ENCODE assay signal across 8 mouse cellular contexts in the genomic region with DNA sequence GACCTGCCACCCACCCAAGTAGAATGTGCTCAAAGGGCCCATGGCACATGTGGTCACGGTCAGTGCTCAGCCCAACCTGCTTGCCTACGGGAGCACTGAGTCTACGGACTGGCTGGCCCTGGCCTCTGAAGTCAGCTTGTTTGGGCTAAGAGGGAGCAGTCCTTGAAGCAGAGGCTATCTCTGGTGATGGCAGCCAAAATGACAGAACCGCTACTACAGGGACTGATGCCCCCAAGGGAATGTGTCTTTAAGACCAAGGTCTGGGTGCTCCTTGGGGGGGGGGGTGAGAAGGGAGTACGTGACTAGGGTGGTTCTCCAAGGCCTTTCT. TPM values are rescaled to one million over a fixed set of nuclear protein-coding genes. Genes with fewer than 3 reads are reported as not detected.
A peak's percentile ranks its signal among the peaks of the same experiment; 100 is the strongest.
DNase-seq lines count a peak whose midpoint lies in the region; ATAC-seq and TF ChIP-seq lines count a peak whose summit lies in the region.

No protein-coding gene starts in this region.

- no peaks in the 10 kb centered on the region for H3K9me3 ChIP-seq in hindbrain, embryonic 15.5 days
- H3K9me3 ChIP-seq in hindbrain, embryonic 12.5 days (replicated peaks), result no peaks in the 10 kb centered on the region
- no peaks in the 10 kb centered on the region for H3K9me3 ChIP-seq in intestine, embryonic 14.5 days (ENCODE audit: control insufficient read depth, low read length)

- H3K36me3 ChIP-seq in hindbrain, embryonic 15.5 days, result no peaks in the 10 kb centered on the region
- no peaks in the 10 kb centered on the region for H3K36me3 ChIP-seq in hindbrain, embryonic 12.5 days
- H3K36me3 ChIP-seq in intestine, embryonic 14.5 days (ENCODE audit: control insufficient read depth, insufficient read depth, low read length), result no peaks in the 10 kb centered on the region
- no peaks in the 10 kb centered on the region for H3K36me3 ChIP-seq in myocyte (ENCODE audit: control insufficient read depth, insufficient read depth)

- WGBS in hindbrain, embryonic 15.5 days, result 73% methylated on average over 5 of the region's 5 CpGs
- 60% methylated on average over 4 of the region's 5 CpGs for WGBS in hindbrain, embryonic 12.5 days
- WGBS in intestine, embryonic 14.5 days, result 46% methylated on average over 5 of the region's 5 CpGs
- 70% methylated on average over 5 of the region's 5 CpGs for WGBS in cerebellum, adult 2 months

- no peak overlapping the region for H3ac ChIP-seq in myocyte (ENCODE audit: control insufficient read depth, insufficient read length)

- no peak overlapping the region for H3K4me3 ChIP-seq in hindbrain, embryonic 15.5 days
- no peak overlapping the region for H3K4me3 ChIP-seq in hindbrain, embryonic 12.5 days
- H3K4me3 ChIP-seq in intestine, embryonic 14.5 days (ENCODE audit: low read depth, low read length), result no peak overlapping the region
- H3K4me3 ChIP-seq in myocyte, result no peak overlapping the region
- no peak overlapping the region for H3K4me3 ChIP-seq in cerebellum, adult 2 months (replicated peaks; ENCODE audit: insufficient read depth, low read depth, low read length)

- DNase-seq in adrenal gland, postnatal 10 days, result peak; percentile 36
- no peak for DNase-seq in intestine, embryonic 14.5 days (ENCODE audit: low spot score)
- DNase-seq in embryo, embryonic 11 days, result no peak
- no peak for DNase-seq in cerebellum, adult 2 months
- DNase-seq in frontal cortex, postnatal 25 days (ENCODE audit: low spot score in 2 of 2), result no peak

- peak; percentile 46; the same call in 1 of the 2 replicates for ATAC-seq in hindbrain, embryonic 15.5 days (ENCODE audit: low FRiP score, low read depth)
- no peak for ATAC-seq in hindbrain, embryonic 12.5 days (ENCODE audit: low FRiP score)
- ATAC-seq in intestine, embryonic 14.5 days (replicated peaks; ENCODE audit: low FRiP score, low TSS enrichment, low read depth), result 0 out of 2 replicates have a peak, but pooled peaks have one; percentile 34

- H3K4me2 ChIP-seq in hindbrain, embryonic 15.5 days, result no peak overlapping the region
- no peak overlapping the region for H3K4me2 ChIP-seq in hindbrain, embryonic 12.5 days (replicated peaks)
- no peak overlapping the region for H3K4me2 ChIP-seq in intestine, embryonic 14.5 days (ENCODE audit: low read length)
- peak overlapping the region; percentile 96 for H3K4me2 ChIP-seq in myocyte (ENCODE audit: low read depth)

- peaks cover 19% of the 10 kb centered on the region for H3K4me1 ChIP-seq in hindbrain, embryonic 15.5 days (replicated peaks)
- no peaks in the 10 kb centered on the region for H3K4me1 ChIP-seq in hindbrain, embryonic 12.5 days
- no peaks in the 10 kb centered on the region for H3K4me1 ChIP-seq in intestine, embryonic 14.5 days (replicated peaks; ENCODE audit: control insufficient read depth, insufficient read depth, low read length)
- no peaks in the 10 kb centered on the region for H3K4me1 ChIP-seq in cerebellum, adult 2 months (ENCODE audit: control insufficient read depth, insufficient read depth, low read length)

- TF ChIP-seq POLR2A in myocyte (IDR thresholded peaks at IDR 0.05; ENCODE audit: insufficient read length, low read depth), result no peak
- TF ChIP-seq POLR2A in cerebellum, adult 2 months (IDR thresholded peaks at IDR 0.05; ENCODE audit: borderline replicate concordance, insufficient read depth, low read length), result no peak

- H3K9ac ChIP-seq in hindbrain, embryonic 15.5 days, result no peak overlapping the region
- no peak overlapping the region for H3K9ac ChIP-seq in hindbrain, embryonic 12.5 days
- H3K9ac ChIP-seq in intestine, embryonic 14.5 days (ENCODE audit: low read length), result no peak overlapping the region

- H3K27ac ChIP-seq in hindbrain, embryonic 15.5 days (replicated peaks), result 0 out of 2 replicates have a peak overlapping the region, but pooled peaks have one; percentile 20
- no peak overlapping the region for H3K27ac ChIP-seq in hindbrain, embryonic 12.5 days
- no peak overlapping the region for H3K27ac ChIP-seq in intestine, embryonic 14.5 days (ENCODE audit: low read depth)
- H3K27ac ChIP-seq in cerebellum, adult 2 months (ENCODE audit: insufficient read depth, low read length), result no peak overlapping the region

- H3K27me3 ChIP-seq in hindbrain, embryonic 15.5 days, result no peaks in the 10 kb centered on the region
- H3K27me3 ChIP-seq in hindbrain, embryonic 12.5 days, result peaks cover 4% of the 10 kb centered on the region; the same call in 1 of the 2 replicates
- no peaks in the 10 kb centered on the region for H3K27me3 ChIP-seq in intestine, embryonic 14.5 days (replicated peaks; ENCODE audit: control insufficient read depth, insufficient read depth, low read length)
- no peaks in the 10 kb centered on the region for H3K27me3 ChIP-seq in myocyte (ENCODE audit: control insufficient read depth, insufficient read depth, insufficient read length)
- no peaks in the 10 kb centered on the region for H3K27me3 ChIP-seq in cerebellum, adult 2 months (ENCODE audit: control insufficient read depth, insufficient read depth, low read length)

- TF ChIP-seq CTCF in cerebellum, adult 2 months (IDR thresholded peaks at IDR 0.05; ENCODE audit: borderline replicate concordance, insufficient read depth, low read depth, low read length), result no peak

- no peaks in the 10 kb centered on the region for H3K79me2 ChIP-seq in myocyte (ENCODE audit: control insufficient read depth, insufficient read depth)

TF ChIP-seq in myocyte, 11 proteins besides CTCF, POLR2A, EP300 and RAD21:
- TF ChIP-seq MYOD1 (IDR thresholded peaks at IDR 0.05; ENCODE audit: control insufficient read depth in 1 of 3, insufficient read length in 2 of 3, low read depth in 2 of 3) (no peak), TCF3 (IDR thresholded peaks at IDR 0.05; ENCODE audit: insufficient read length, low read depth) (no peak), TCF12 (IDR thresholded peaks at IDR 0.05; ENCODE audit: insufficient read depth, poor library complexity, severe bottlenecking) (no peak), REST (IDR thresholded peaks at IDR 0.05; ENCODE audit: insufficient read depth, insufficient read length) (no peak), SRF (IDR thresholded peaks at IDR 0.05; ENCODE audit: control insufficient read depth, insufficient read length, low read depth) (no peak), CEBPB (IDR thresholded peaks at IDR 0.05; ENCODE audit: insufficient read depth, poor library complexity, severe bottlenecking) (no peak), MYOG (IDR thresholded peaks at IDR 0.05; ENCODE audit: control insufficient read depth in 1 of 3, insufficient read depth in 1 of 3, insufficient read length in 2 of 3, low read depth in 2 of 3) (no peak), E2F4 (IDR thresholded peaks at IDR 0.05; ENCODE audit: insufficient read depth) (no peak), POLR2AphosphoS2 (IDR thresholded peaks at IDR 0.05; ENCODE audit: insufficient read length, low read depth) (no peak), USF1 (IDR thresholded peaks at IDR 0.05; ENCODE audit: low read depth) (no peak), MAX (IDR thresholded peaks at IDR 0.05; ENCODE audit: low read depth) (no peak)

RNA-seq across cellular contexts. Expression of gene Inhbb, which starts 35.4 kb away (rescaled TPM):
- 2.2 and 3.0 TPM in 2 replicates for polyA plus RNA-seq in hindbrain, embryonic 15.5 days (2015; fragmentation: Nextera tagmentation; extraction: Ambion mirVana)
- 2.1 TPM in 2 replicates for polyA plus RNA-seq in hindbrain, embryonic 12.5 days (2016; fragmentation: Nextera tagmentation; extraction: Ambion mirVana)
- total RNA-seq in adrenal gland, postnatal 10 days (2021), result 1 to 10 TPM; 5.5 to 7.7 TPM
- 0.05 and 0.08 TPM in 2 replicates for polyA plus RNA-seq in intestine, embryonic 14.5 days (2014; fragmentation: Nextera tagmentation; extraction: Ambion mirVana)
- polyA plus RNA-seq in myocyte (2012; fragmentation: generic; extraction: Trizol), result 8.3 TPM
- polyA plus RNA-seq in cerebellum, adult 2 months (2012; rRNA removed), result 5.6 and 6.1 TPM in 2 replicates

RNA-seq across cellular contexts. Expression of gene Ralb, which starts 47.1 kb away (rescaled TPM):
- 63.1 and 64.7 TPM in 2 replicates for polyA plus RNA-seq in hindbrain, embryonic 15.5 days (2015; fragmentation: Nextera tagmentation; extraction: Ambion mirVana)
- polyA plus RNA-seq in hindbrain, embryonic 12.5 days (2016; fragmentation: Nextera tagmentation; extraction: Ambion mirVana), result 97.7 and 99.9 TPM in 2 replicates
- 10 to 100 TPM; 61.2 to 65.9 TPM for total RNA-seq in adrenal gland, postnatal 10 days (2021)
- polyA plus RNA-seq in intestine, embryonic 14.5 days (2014; fragmentation: Nextera tagmentation; extraction: Ambion mirVana), result 124 and 127 TPM in 2 replicates
- 26.0 TPM for polyA plus RNA-seq in myocyte (2012; fragmentation: generic; extraction: Trizol)
- polyA plus RNA-seq in cerebellum, adult 2 months (2012; rRNA removed), result 24.5 and 25.1 TPM in 2 replicates
